Mouse (Mus musculus) heart, embryonic 15.5 days (tissue): ENCODE results near the gene Lingo3. TPM values are rescaled to one million over a fixed set of nuclear protein-coding genes. Genes with fewer than 3 reads are reported as not detected.
"Not testable (repeated sequence)": the region's sequence is repeated elsewhere in the genome, so short reads cannot be mapped to it uniquely, and the experiment has no call there.

Experiments used
- ATAC-seq: fragments of 200-750 bp; cut with Nextera tagmentation; replicated peaks from 2 replicates; pipeline ENCODE4 v1.8.0; 2017; ENCODE audit warnings: low read depth, moderate TSS enrichment; ENCODE audit not compliant: insufficient number of reproducible peaks, insufficient read depth, low FRiP score
- H3K27ac ChIP-seq: fragments of 300-500 bp; sonication (generic); 2 replicates; pipeline ENCODE4 v1.5.1; 2015; ENCODE audit warnings: mild to moderate bottlenecking, inconsistent platforms
- H3K27me3 ChIP-seq: fragments of 300-500 bp; sonication (generic); 2 replicates; pipeline ENCODE4 v1.6.1; 2015; ENCODE audit warnings: inconsistent platforms
- H3K36me3 ChIP-seq: fragments of 300-500 bp; sonication (generic); 2 replicates; pipeline ENCODE4 v1.6.1; 2015; ENCODE audit warnings: mild to moderate bottlenecking, inconsistent platforms
- H3K4me1 ChIP-seq: fragments of 300-500 bp; sonication (generic); replicated peaks from 2 replicates; pipeline ENCODE4 v1.6.1; 2015; ENCODE audit warnings: inconsistent platforms
- H3K4me2 ChIP-seq: fragments of 300-500 bp; sonication (generic); 2 replicates; pipeline ENCODE4 v1.6.1; 2015; ENCODE audit warnings: inconsistent platforms, mild to moderate bottlenecking, moderate library complexity
- H3K4me3 ChIP-seq: fragments of 300-500 bp; sonication (generic); 2 replicates; pipeline ENCODE4 v1.5.1; 2015; ENCODE audit warnings: mild to moderate bottlenecking, inconsistent platforms
- H3K9ac ChIP-seq: fragments of 300-500 bp; sonication (generic); 2 replicates; pipeline ENCODE4 v1.6.1; 2015; ENCODE audit warnings: mild to moderate bottlenecking, inconsistent platforms
- H3K9me3 ChIP-seq: fragments of 300-500 bp; sonication (generic); replicated peaks from 2 replicates; pipeline ENCODE4 v1.6.1; 2016; ENCODE audit warnings: inconsistent platforms
- WGBS: fragments of 180-500 bp; shearing (Covaris S2); methylation state at CpG from one replicate; pipeline ENCODE4 v1.1.7; 2015; ENCODE audit warnings: mixed read lengths; 5-methylcytosine and 5-hydroxymethylcytosine counted together
- polyA plus RNA-seq: library from polyadenylated mRNA; unstranded; fragments of >200 nt; fragmentation: Nextera tagmentation; extraction: Ambion mirVana; gene quantifications from 2 replicates; pipeline ENCODE4 v1.2.1, GENCODE M21; 2015

Lingo3 gene
- polyA plus RNA-seq, 1 experiment from 2014 or later, result 0.43 TPM

- WGBS, result 56% methylated on average over 6 of the region's 6 CpGs
- Histone ChIP-seq H3K27me3 (no peaks in the 10 kb centered on the region), H3K4me1 (no peaks in the 10 kb centered on the region), H3K36me3 (no peaks in the 10 kb centered on the region), H3K4me2 (no peak overlapping the region), H3K27ac (no peak overlapping the region), H3K9ac (no peak overlapping the region), H3K4me3 (no peak overlapping the region), H3K9me3 (no peaks in the 10 kb centered on the region)
- ATAC-seq, result no peak
Measured at GRCm38 (mm10) chr10:80818599-80819281, 25.1 kb downstream of the Lingo3 start.

DNA sequence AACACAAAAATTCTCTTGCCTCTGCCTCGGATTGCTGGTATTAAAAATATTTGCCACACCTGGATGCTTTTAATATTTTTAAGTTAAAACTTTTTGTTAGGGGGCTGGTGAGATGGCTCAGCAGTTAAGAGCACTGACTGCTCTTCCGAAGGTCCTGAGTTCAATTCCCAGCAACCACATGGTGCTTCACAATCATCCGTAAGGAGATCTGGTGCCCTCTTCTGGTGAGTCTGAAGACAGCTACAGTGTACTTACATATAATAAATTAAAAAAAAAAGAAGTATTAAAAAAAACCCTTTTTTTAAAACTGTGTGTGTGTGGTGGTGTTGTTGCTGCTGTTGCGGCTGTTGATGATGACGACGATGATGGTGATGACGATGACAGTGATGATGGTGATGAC lies 25.9 kb downstream of the Lingo3 start:
- H3K9me3 ChIP-seq, H3K4me1 ChIP-seq, ATAC-seq, H3K27me3 ChIP-seq, H3K27ac ChIP-seq, H3K4me3 ChIP-seq, H3K36me3 ChIP-seq, H3K4me2 ChIP-seq, H3K9ac ChIP-seq: not testable (repeated sequence)
- WGBS, result 82% methylated on average over 7 of the region's 7 CpGs

DNA sequence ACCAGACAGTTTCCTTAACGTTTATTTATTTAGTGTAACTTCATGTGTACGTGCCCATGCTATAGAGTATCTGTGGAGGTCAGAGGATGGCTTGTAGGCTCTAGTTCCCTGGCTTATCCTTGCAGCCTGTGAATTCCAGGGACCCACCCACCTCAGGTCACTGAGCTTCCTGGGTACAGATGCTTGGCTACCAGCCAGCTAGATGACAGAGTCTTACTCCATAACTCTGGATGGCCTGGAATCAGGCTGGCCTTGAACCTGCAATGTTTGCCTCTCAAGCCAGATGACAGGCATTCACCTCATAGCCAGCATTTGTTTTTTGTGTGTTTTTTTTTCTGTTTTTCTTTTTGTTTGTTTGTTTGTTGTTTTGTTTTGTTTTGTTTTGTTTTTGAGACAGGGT lies 26.7 kb downstream of the Lingo3 start:
- no peak overlapping the region for H3K4me3 ChIP-seq
- H3K27me3 ChIP-seq, result no peaks in the 10 kb centered on the region
- H3K36me3 ChIP-seq, result no peaks in the 10 kb centered on the region
- no peak overlapping the region for H3K4me2 ChIP-seq
- H3K27ac ChIP-seq, result no peak overlapping the region
- WGBS, result 64% methylated on average over 2 of the region's 2 CpGs
- ATAC-seq, result no peak
- H3K9ac ChIP-seq, result no peak overlapping the region
- no peaks in the 10 kb centered on the region for H3K9me3 ChIP-seq
- peaks cover 6% of the 10 kb centered on the region for H3K4me1 ChIP-seq

- not testable (repeated sequence) for H3K4me3 ChIP-seq, H3K4me2 ChIP-seq, H3K9ac ChIP-seq, ATAC-seq, H3K4me1 ChIP-seq, H3K27ac ChIP-seq, H3K36me3 ChIP-seq, H3K27me3 ChIP-seq, H3K9me3 ChIP-seq
- WGBS, result 83% methylated on average over 3 of the region's 3 CpGs
Measured at GRCm38 (mm10) chr10:80816303-80816702, 27.5 kb downstream of the Lingo3 start.

DNA sequence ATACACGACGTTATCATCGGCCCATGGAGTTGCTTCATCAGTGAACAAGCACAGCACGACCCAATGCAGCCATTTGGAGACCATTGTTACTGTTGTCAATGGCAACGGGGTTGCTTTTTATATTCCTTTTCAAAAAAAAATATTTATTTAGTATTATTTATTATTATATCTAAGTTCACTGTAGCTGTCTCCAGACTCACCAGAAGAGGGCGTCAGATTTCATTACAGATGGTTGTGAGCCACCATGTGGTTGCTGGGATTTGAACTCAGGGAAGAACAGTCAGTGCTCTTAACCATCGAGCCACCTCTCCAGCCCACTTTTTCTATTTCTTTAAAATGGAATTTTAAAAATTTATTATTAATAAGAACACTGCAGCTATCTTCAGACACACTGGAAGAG lies 29.0 kb downstream of the Lingo3 start:
- H3K4me2 ChIP-seq, result no peak overlapping the region
- no peak for ATAC-seq
- no peaks in the 10 kb centered on the region for H3K36me3 ChIP-seq
- 61% methylated on average over 7 of the region's 7 CpGs for WGBS
- H3K4me1 ChIP-seq, result peaks cover 14% of the 10 kb centered on the region
- H3K4me3 ChIP-seq, result no peak overlapping the region
- no peak overlapping the region for H3K9ac ChIP-seq
- H3K9me3 ChIP-seq, result no peaks in the 10 kb centered on the region
- H3K27ac ChIP-seq, result no peak overlapping the region
- H3K27me3 ChIP-seq, result 0 out of 2 replicates have a peak, but pooled peaks cover 2% of the 10 kb centered on the region

DNA sequence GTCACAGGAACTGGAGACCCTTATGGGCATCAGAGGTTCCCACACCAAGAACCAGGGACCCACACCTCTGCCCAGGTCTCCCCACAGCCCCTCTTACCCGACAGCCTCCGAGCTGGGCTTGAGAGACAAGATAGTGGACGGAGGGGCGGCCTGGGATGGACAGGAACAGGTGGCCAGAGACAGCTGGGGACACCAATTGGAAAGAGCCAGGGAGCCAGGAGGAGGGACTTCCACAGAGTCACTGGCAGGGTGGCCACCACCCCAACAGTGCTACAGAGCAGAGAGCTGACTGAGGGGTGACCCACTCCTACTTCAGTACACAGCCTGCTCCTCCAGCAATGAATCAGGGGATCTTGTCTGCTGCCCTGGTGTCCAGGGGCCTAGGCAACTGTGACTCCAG lies 30.5 kb downstream of the Lingo3 start, which contains the start of gene Jsrp1:
Jsrp1 (minus strand) TSS at position 133 of the 400 bp plus-strand sequence.
- Histone ChIP-seq H3K36me3 (no peaks in the 10 kb centered on the region), H3K4me3 (no peak within 1 kb of the TSS), H3K4me2 (no peak within 1 kb of the TSS), H3K4me1 (peaks cover 26% of the 10 kb centered on the region), H3K27me3 (peaks cover 5% of the 10 kb centered on the region; the same call in 1 of the 2 replicates), H3K27ac (no peak within 1 kb of the TSS), H3K9me3 (no peaks in the 10 kb centered on the region), H3K9ac (no peak within 1 kb of the TSS)
- 66% methylated on average over 4 of the region's 4 CpGs for WGBS
- no peak for ATAC-seq

GRCm38 (mm10) chr10:80812391-80813041 lies 31.3 kb downstream of the Lingo3 start:
- no peak for ATAC-seq
- peaks cover 5% of the 10 kb centered on the region; the same call in 1 of the 2 replicates for H3K27me3 ChIP-seq
- H3K4me3 ChIP-seq, result no peak overlapping the region
- H3K9ac ChIP-seq, result no peak overlapping the region
- no peaks in the 10 kb centered on the region for H3K9me3 ChIP-seq
- H3K36me3 ChIP-seq, result no peaks in the 10 kb centered on the region
- H3K4me2 ChIP-seq, result no peak overlapping the region
- no peak overlapping the region for H3K27ac ChIP-seq
- peaks cover 35% of the 10 kb centered on the region for H3K4me1 ChIP-seq
- WGBS, result 29% methylated on average over 5 of the region's 5 CpGs

DNA sequence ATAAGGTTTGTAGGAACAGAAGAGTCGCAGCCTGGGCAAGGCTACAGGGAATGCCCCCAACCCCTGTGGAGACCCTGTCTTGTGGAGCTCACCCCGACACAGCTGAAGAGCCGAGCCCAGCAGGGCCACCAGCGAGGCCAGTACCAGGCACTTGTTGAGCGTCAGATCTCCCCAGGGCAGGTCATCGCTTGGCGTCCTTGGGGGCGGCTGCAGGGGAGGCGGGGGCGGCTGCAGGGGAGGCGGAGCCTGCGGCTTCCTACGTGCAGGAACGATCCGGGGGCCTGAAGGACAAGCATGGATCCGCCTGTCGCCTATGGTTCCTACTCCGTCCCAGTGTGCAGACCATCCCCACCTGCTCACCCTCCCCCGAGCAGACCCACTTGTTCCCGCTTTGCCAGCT lies 33.8 kb downstream of the Lingo3 start:
- Histone ChIP-seq H3K4me3 (peak overlapping the region; percentile 30), H3K4me2 (peak overlapping the region; percentile 58), H3K36me3 (no peaks in the 10 kb centered on the region), H3K27me3 (peaks cover 5% of the 10 kb centered on the region; the same call in 1 of the 2 replicates), H3K4me1 (peaks cover 54% of the 10 kb centered on the region), H3K27ac (peak overlapping the region; percentile 8; the same call in 1 of the 2 replicates), H3K9ac (peak overlapping the region; percentile 25; the same call in 1 of the 2 replicates), H3K9me3 (no peaks in the 10 kb centered on the region)
- 6% methylated on average over 20 of the region's 20 CpGs for WGBS
- 0 out of 2 replicates have a peak, but pooled peaks have one; percentile 10 for ATAC-seq

DNA sequence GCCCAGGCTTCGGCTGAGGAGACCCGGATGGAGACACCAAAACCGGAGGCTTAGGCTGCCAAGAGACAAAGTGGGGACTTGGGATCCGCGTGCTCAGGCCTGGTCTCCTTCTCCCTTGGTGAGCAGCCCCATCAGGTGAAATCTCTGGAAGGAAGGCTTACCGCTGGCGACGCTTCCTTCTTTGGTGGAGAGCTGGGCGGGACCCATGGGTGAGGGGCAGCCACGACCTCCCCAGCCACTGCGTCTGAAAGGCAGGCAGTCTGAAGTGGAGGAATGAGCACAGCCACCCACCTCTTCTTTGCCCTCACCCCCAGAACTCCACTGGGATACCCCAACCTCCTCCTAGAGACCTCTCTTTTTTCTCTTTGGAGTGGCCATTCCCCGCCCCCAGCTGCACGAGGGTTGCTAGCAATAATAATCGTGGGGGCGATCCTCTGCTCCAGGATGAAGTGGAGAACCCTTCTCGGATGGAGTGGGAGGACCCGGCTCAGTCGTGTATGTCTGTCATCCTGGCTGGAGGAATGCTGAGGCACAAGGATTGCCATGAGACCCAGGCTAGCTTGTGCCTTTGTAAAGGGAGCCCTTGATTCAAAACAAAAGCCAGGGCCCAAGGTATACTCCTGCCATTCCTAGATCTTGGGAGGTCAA lies 34.7 kb downstream of the Lingo3 start:
- peaks cover 5% of the 10 kb centered on the region for H3K36me3 ChIP-seq
- peaks cover 63% of the 10 kb centered on the region for H3K4me1 ChIP-seq
- peak overlapping the region; percentile 53 for H3K9ac ChIP-seq
- peak overlapping the region; percentile 32 for H3K4me3 ChIP-seq
- 9% methylated on average over 18 of the region's 18 CpGs for WGBS
- peak overlapping the region; percentile 19; the same call in 1 of the 2 replicates for H3K27ac ChIP-seq
- peak overlapping the region; percentile 93 for H3K4me2 ChIP-seq
- no peak for ATAC-seq
- H3K9me3 ChIP-seq, result no peaks in the 10 kb centered on the region
- H3K27me3 ChIP-seq, result peaks cover 5% of the 10 kb centered on the region; the same call in 1 of the 2 replicates

- no peak for ATAC-seq
- 20% methylated on average over 40 of the region's 40 CpGs for WGBS
- H3K4me1 ChIP-seq, result peaks cover 63% of the 10 kb centered on the region
Measured at GRCm38 (mm10) chr10:80808099-80808984, 35.5 kb downstream of the Lingo3 start.

More at GRCm38 (mm10) chr10:80808099-80808984, 35.5 kb downstream of the Lingo3 start:
- H3K9me3 ChIP-seq, result no peaks in the 10 kb centered on the region
- peak overlapping the region; percentile 32 for H3K4me3 ChIP-seq
- peak overlapping the region; percentile 86; the same call in 1 of the 2 replicates for H3K27ac ChIP-seq
- peak overlapping the region; percentile 93 for H3K4me2 ChIP-seq
- H3K27me3 ChIP-seq, result peaks cover 5% of the 10 kb centered on the region; the same call in 1 of the 2 replicates
- peak overlapping the region; percentile 53 for H3K9ac ChIP-seq
- H3K36me3 ChIP-seq, result peaks cover 13% of the 10 kb centered on the region
